Mouse (Mus musculus) bone marrow, adult 2 months (tissue): ENCODE results near the gene Prss57. TPM values are rescaled to one million over a fixed set of nuclear protein-coding genes. Genes with fewer than 3 reads are reported as not detected.
"Not testable (repeated sequence)": the region's sequence is repeated elsewhere in the genome, so short reads cannot be mapped to it uniquely, and the experiment has no call there.

ENCODE experiments used
- H3K27ac ChIP-seq: fragments of 200-500 bp; 2 replicates; pipeline ENCODE4 v1.5.1; 2012; ENCODE audit warnings: low read depth, mild to moderate bottlenecking, control low read depth, inconsistent platforms, low read length; ENCODE audit not compliant: control insufficient read depth, poor library complexity, insufficient read depth
- H3K4me1 ChIP-seq: fragments of 200-500 bp; 2 replicates; pipeline ENCODE4 v1.6.1; 2011; ENCODE audit warnings: low read length; ENCODE audit not compliant: control insufficient read depth, insufficient read depth
- H3K4me3 ChIP-seq: fragments of 200-500 bp; replicated peaks from 2 replicates; pipeline ENCODE3; 2011; ENCODE audit warnings: mild to moderate bottlenecking, low read depth, low read length, control low read depth; ENCODE audit not compliant: control insufficient read depth
- CTCF ChIP-seq: fragments of 200-500 bp; IDR thresholded peaks from 2 replicates; pipeline ENCODE4 v1.5.1; 2011; ENCODE audit warnings: low read length, control low read depth; ENCODE audit not compliant: control insufficient read depth, insufficient read depth
- POLR2A ChIP-seq: fragments of 200-500 bp; IDR thresholded peaks from 2 replicates; pipeline ENCODE4 v1.6.1; 2011; ENCODE audit warnings: low read depth, mild to moderate bottlenecking, control low read depth, low read length, borderline replicate concordance; ENCODE audit not compliant: control insufficient read depth
- WGBS: fragments of 180-500 bp; shearing (Covaris S2); methylation state at CpG from one replicate; pipeline ENCODE4 v1.1.7; 2018; 5-methylcytosine and 5-hydroxymethylcytosine counted together
- polyA plus RNA-seq: library from polyadenylated mRNA; stranded (reverse); fragments of >200 nt; gene quantifications from 2 replicates; pipeline ENCODE4 v1.2.4, GENCODE M21; 2011; ENCODE audit warnings: low replicate concordance; ENCODE audit not compliant: missing spikeins, insufficient read depth, insufficient read length

The Prss57 gene
- polyA plus RNA-seq, 1 experiment, result 40.0 TPM

DNA sequence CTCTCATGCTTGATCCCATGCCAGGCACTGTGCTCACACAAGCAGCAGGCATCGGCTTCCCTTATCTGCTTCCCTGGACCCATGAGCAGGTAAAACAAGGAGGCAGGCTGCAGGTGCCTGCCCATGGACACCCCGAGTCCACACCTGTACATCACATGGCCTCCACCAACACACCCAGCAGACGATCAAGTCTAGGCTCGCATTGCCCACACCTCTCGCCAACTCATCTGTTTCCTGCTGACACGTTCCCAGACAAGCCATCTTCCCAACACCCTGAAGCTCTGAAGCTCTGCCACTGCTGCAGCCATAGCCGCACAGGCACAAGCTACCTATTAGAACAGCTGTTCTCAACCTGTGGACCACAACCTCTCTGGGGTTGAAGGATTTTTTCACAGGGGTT, 26.5 kb downstream of the Prss57 start:
- no peak for TF ChIP-seq POLR2A
- TF ChIP-seq CTCF, result no peak
- peaks cover 4% of the 10 kb centered on the region; the same call in 1 of the 2 replicates for H3K4me1 ChIP-seq
- H3K4me3 ChIP-seq, result no peak overlapping the region
- no peak overlapping the region for H3K27ac ChIP-seq
- 55% methylated on average over 7 of the region's 7 CpGs for WGBS

DNA sequence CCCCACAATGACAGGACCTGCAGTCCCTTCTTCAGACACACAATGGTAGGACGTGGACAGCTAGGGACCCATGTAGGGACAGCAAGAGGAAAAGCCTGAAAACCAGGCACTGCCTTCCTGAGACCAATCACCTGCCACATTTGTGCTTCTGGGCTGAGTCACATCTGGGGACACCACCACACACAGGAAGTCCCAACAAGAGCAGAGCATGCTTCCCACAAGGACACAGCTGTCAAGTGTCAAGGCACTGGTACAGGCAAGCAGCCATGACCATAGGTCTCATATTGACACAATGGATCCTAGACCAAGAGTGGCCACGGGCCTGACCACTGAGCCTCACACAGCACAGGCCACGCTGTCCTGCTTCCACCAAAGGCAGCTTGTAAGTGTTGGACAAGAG, 27.9 kb downstream of the Prss57 start:
- peaks cover 4% of the 10 kb centered on the region; the same call in 1 of the 2 replicates for H3K4me1 ChIP-seq
- WGBS, result 77% methylated on average over 3 of the region's 3 CpGs
- TF ChIP-seq POLR2A (no peak), CTCF (no peak)

DNA sequence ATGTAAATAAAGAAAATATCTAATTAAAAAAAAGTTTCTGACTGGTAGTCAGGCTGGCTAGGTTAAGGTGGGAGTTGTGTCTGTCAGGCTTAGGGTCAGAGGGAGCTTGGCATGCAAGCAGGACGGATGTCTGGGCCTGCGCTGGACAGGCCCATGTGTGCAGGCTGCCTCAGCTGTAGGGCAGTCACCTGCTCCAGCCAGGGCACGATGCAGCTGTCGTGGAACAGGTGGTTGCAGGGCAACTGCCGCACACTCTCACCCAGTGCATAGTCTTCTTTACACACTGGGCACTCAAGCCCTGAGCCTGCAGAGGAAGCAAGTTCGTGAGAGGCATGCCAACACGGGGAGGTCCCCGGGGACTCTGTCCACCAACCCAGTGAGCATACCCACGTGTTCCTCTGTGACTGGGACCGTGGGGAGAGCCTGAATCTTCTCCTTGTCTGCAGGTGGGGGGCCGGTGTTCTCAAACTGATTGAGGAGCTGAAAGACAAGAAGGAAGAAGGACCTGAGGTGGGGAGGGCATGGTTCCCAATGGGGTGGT, 30.1 kb downstream of the Prss57 start:
- Histone ChIP-seq H3K4me1 (peaks cover 2% of the 10 kb centered on the region; the same call in 1 of the 2 replicates), H3K27ac (no peak overlapping the region), H3K4me3 (no peak overlapping the region)
- TF ChIP-seq POLR2A (no peak), CTCF (no peak)
- 72% methylated on average over 11 of the region's 11 CpGs for WGBS

More for the DNA sequence above, 27.9 kb downstream of the Prss57 start:
- no peak overlapping the region for H3K4me3 ChIP-seq
- H3K27ac ChIP-seq, result no peak overlapping the region

DNA sequence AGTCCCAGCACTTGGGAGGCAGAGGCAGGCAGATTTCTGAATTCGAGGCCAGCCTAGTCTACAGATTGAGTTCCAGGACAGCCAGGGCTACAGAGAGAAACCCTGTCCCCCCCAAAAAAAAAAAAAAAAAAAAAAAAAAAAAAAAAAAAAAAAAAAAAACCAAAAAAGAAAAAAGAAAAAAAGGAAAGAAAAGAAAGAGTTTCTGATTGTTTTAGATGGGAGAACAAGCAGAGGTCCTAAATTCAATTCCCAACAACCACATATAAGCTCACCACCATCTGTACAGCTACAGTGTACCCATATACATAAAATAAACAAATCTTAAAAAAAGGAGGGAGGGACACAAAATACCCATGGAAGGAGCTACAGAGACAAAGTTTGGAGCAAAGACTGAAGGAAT, 31.1 kb downstream of the Prss57 start:
- not testable (repeated sequence) for H3K4me3 ChIP-seq, H3K4me1 ChIP-seq, H3K27ac ChIP-seq
- WGBS, result 90% methylated on average over 1 of the region's 1 CpGs

DNA sequence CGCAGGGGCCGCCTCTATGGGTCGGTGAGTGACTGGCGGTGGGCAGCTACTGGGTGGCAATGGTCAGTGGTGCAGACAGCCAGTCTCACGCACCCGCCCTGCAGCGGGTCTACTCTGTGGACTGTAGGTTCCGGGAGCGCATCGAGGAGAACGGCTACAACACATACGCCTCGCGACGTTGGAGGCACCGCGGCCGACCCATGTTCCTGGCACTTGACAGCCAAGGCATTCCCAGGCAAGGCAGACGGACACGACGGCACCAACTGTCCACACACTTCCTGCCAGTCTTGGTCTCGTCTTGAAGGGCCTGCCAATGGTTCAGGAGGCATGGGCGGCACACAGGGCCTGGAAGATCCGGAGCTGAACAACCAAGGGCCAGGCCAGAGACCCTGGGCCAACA, 34.1 kb downstream of the Prss57 start:
- Histone ChIP-seq H3K4me1 (no peaks in the 10 kb centered on the region), H3K4me3 (no peak overlapping the region), H3K27ac (no peak overlapping the region)
- TF ChIP-seq POLR2A (no peak), CTCF (no peak)
- WGBS, result 92% methylated on average over 24 of the region's 24 CpGs

DNA sequence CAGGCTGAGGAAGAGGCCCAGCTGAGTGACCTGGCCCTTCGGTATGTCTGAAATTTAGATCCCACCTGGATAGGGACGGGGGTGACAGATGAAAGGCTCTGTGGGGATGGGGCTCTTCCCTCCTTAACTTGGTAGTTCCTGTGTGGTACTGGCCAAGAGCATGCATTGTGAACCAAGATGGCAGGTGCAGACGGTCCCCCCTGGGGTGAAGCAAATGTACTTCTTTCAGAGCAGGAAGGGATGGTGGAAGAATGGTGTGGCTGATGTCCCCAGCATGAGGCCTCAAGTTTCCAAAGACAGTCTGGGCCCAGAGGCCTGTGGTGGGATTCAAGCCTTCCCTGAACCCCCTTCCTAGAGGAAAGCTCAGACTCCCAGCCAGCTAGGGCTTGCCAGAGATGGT, 34.9 kb downstream of the Prss57 start:
- H3K27ac ChIP-seq, result no peak overlapping the region
- 77% methylated on average over 3 of the region's 3 CpGs for WGBS
- H3K4me1 ChIP-seq, result no peaks in the 10 kb centered on the region
- no peak overlapping the region for H3K4me3 ChIP-seq
- TF ChIP-seq POLR2A (no peak), CTCF (no peak)

DNA sequence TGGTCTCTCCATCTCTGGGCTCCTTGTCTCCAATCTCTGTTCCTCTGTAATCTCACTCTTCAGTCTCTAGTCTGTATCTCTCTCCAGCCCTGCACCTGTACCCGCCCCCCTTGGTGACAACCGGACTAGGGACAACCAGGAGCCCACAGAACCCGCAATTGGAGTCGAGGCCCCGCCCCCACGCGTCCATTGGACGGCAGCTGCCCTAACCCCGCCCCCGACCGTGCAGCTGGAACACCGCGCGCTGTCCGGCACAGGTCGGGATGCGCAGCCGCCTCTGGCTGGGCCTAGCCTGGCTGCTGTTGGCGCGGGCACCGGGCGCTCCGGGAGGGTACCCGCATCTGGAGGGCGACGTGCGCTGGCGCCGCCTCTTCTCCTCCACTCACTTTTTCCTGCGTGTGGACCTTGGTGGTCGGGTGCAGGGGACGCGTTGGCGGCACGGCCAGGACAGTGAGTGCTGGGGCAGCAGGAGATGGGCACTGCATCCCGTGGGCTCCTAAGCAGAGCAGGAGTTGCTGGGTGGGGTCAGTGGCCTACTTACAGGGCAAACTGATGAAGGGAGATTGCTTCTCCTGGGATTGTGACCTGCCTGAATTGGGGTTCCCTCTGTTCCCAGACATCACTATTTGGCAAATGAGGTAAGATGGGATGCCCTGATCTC, 35.8 kb downstream of the Prss57 start, which contains the start of gene Fgf22:
Gene Fgf22, plus strand, starts transcription at position 221 of the 661 bp plus-strand sequence.
- 8% methylated on average over 36 of the region's 36 CpGs for WGBS
- H3K4me3 ChIP-seq, result no peak within 1 kb of the TSS
- no peaks in the 10 kb centered on the region for H3K4me1 ChIP-seq
- H3K27ac ChIP-seq, result no peak within 1 kb of the TSS; the same call in 1 of the 2 replicates
- TF ChIP-seq POLR2A, result no peak
- TF ChIP-seq CTCF, result no peak

DNA sequence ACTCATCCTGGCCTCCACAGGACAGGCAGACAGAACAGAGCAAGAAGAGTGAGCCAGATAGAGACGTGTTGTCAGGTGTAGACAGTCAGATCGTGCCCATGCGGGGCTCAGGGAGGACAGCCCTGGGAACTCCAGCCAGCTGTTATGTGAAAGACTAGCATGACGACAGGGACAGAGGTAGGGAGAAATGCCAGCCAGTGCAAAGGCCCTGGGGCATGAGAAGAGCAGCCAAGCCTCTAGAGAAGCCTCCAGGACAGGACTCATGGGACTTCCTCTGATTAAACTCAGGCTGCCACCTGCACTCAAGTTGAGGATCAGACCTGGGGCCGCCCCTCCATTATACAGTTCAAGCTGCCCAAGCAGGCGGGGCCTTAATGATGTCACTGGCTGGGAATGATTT, 42.3 kb downstream of the Prss57 start:
- no peak for TF ChIP-seq CTCF
- TF ChIP-seq POLR2A, result no peak
- Histone ChIP-seq H3K27ac (no peak overlapping the region), H3K4me1 (peaks cover 3% of the 10 kb centered on the region), H3K4me3 (no peak overlapping the region)
- 76% methylated on average over 6 of the region's 6 CpGs for WGBS

DNA sequence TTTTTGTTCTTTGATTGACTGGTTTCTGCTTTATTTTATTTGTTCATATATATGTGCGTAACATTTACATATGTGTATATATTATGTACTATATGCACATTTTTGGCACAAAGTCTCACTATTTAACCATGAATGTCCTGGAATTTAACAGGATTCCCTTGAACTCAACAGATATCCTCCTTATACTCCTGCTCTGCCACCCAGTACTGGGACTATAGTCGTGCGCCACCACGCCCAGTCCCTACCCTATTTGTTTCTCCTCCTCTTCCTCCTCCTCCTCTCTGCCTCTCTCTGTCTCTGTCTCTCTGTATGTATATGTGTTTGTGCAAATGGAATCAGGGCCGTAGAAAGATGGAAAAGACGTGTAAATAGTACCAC, 44.0 kb downstream of the Prss57 start:
- WGBS, result 16% methylated on average over 6 of the region's 6 CpGs
- H3K4me1 ChIP-seq, result peaks cover 3% of the 10 kb centered on the region
- H3K4me3 ChIP-seq, result no peak overlapping the region
- no peak for TF ChIP-seq CTCF
- TF ChIP-seq POLR2A, result no peak
- H3K27ac ChIP-seq, result no peak overlapping the region
